8 mouse cellular contexts compared by ENCODE assay signal in the genomic region with DNA sequence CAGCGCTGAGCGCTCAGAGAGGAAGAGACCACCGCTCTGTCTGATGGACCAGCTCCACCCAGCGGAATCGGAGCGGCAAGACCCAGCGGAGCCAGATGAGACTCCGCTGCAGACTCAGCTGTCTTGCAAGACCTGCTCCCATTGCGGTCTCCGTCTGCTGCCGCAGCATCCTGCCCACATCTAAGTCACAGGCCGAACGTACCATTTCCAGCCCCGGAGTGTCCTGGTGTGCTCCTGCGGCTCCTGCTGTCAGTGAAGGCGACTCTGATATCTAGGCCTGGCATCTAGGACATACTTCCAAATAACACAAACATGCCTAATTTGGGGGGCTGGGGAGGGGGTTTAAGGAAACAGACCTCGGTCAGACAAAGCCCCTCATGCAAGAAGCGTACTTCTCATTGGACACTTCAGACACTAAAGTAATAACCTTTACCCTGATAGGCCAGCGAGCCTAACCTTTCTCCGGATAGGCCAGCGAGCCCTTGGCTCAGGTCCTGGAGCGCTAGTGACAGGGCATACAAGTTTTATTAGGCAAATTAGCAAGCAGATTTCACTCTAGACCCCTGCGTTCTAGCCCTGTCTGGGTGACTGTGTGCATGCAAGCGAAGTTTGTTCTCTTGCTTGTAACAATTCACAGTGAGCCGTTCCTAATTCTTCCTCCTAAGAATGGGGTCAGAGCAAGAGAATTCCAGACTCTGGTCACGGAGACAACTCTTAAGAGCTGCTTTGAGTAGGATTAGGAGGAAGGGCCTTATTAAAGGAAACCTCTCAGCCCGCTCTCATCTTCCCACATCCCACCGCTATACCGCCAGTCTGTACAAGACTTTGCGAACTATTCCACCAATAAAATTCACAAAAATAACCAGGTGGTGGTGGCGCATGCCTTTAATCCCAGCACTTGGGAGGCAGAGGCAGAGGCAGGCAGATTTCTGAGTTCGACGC. TPM values are rescaled to one million over a fixed set of nuclear protein-coding genes. Genes with fewer than 3 reads are reported as not detected.
DNase-seq lines count a peak whose midpoint lies in the region; ATAC-seq lines count a peak whose summit lies in the region.

Zfp870 (minus strand) TSS at position 404 of the 942 bp plus-strand sequence.

- ATAC-seq in erythroblast, adult 5-6 weeks (replicated peaks; ENCODE audit: low FRiP score, poor library complexity, severe bottlenecking): peak; percentile 93
- peak; percentile 98 for ATAC-seq in kidney, embryonic 15.5 days (replicated peaks; ENCODE audit: low FRiP score)
- peak; percentile 96 for ATAC-seq in monocyte, adult 5-6 weeks (replicated peaks; ENCODE audit: insufficient number of reproducible peaks, low FRiP score, low TSS enrichment, poor library complexity, severe bottlenecking)

- H3K9me3 ChIP-seq in heart, embryonic 10.5 days: no peaks in the 10 kb centered on the region
- no peaks in the 10 kb centered on the region for H3K9me3 ChIP-seq in kidney, embryonic 15.5 days (replicated peaks)

- peaks cover 14% of the 10 kb centered on the region for H3K4me1 ChIP-seq in heart, embryonic 10.5 days
- peaks cover 19% of the 10 kb centered on the region for H3K4me1 ChIP-seq in kidney, embryonic 15.5 days

- H3K27ac ChIP-seq in heart, embryonic 10.5 days: peak within 1 kb of the TSS; percentile 93
- peak within 1 kb of the TSS; percentile 89 for H3K27ac ChIP-seq in kidney, embryonic 15.5 days

- H3K36me3 ChIP-seq in heart, embryonic 10.5 days: 0 out of 2 replicates have a peak, but pooled peaks cover 5% of the 10 kb centered on the region
- peaks cover 13% of the 10 kb centered on the region for H3K36me3 ChIP-seq in kidney, embryonic 15.5 days

- DNase-seq in 416B (ENCODE audit: low read depth): peak; percentile 90
- peak; percentile 95 for DNase-seq in brain, adult 2 months (ENCODE audit: low read depth, low spot score)
- DNase-seq in heart, embryonic 10.5 days (ENCODE audit: low spot score): peak; percentile 94
- DNase-seq in liver: peak; percentile 79
- peak; percentile 65 to 77 for DNase-seq in spleen, postnatal 4 days (ENCODE audit: low spot score in 2 of 2)

- H3K4me3 ChIP-seq in heart, embryonic 10.5 days: peak within 1 kb of the TSS; percentile 83
- H3K4me3 ChIP-seq in kidney, embryonic 15.5 days (replicated peaks): peak within 1 kb of the TSS; percentile 78

- peak within 1 kb of the TSS; percentile 72 for H3K9ac ChIP-seq in kidney, embryonic 15.5 days

- no peaks in the 10 kb centered on the region for H3K27me3 ChIP-seq in heart, embryonic 10.5 days (ENCODE audit: insufficient read depth, poor library complexity, severe bottlenecking)
- H3K27me3 ChIP-seq in kidney, embryonic 15.5 days: no peaks in the 10 kb centered on the region

- peak within 1 kb of the TSS; percentile 76 for H3K4me2 ChIP-seq in kidney, embryonic 15.5 days

- 12% methylated on average over 33 of the region's 33 CpGs for WGBS in heart, embryonic 10.5 days
- 12% methylated on average over 33 of the region's 33 CpGs for whole genome bisulfite sequencing in kidney, embryonic 15.5 days

RNA-seq across cellular contexts. Expression of gene Zfp870, which starts in this region (rescaled TPM):
- total RNA-seq in erythroblast, adult 5-6 weeks (2015; ENCODE audit: low replicate concordance): 1.3 TPM in 1 of 2 replicates, not detected in the other
- total RNA-seq in erythroblast, adult 5-6 weeks (2017; ENCODE audit: low replicate concordance): 0.17 and 1.1 TPM in 2 replicates
- 4.7 and 5.3 TPM in 2 replicates for polyA plus RNA-seq in heart, embryonic 10.5 days (2016; fragmentation: Nextera tagmentation; extraction: Ambion mirVana)
- 7.7 and 8.0 TPM in 2 replicates for polyA plus RNA-seq in kidney, embryonic 15.5 days (2015; fragmentation: Nextera tagmentation; extraction: Ambion mirVana)
- total RNA-seq in monocyte, adult 5-6 weeks (2017): 6.6 to 8.9 TPM (median 8.6 TPM) in 3 replicates

Comparison
In these comparisons a context has a peak if more than half of its experiments do, and no peak if none do; other contexts are left out.
1. Peak in every context shown above with its lines: DNase-seq, ATAC-seq, H3K4me3 ChIP-seq and H3K27ac ChIP-seq.